Mouse (Mus musculus): ENCODE measurements around the gene Slc20a1. TPM values are rescaled to one million over a fixed set of nuclear protein-coding genes. Genes with fewer than 3 reads are reported as not detected.

Gene Slc20a1
- polyA plus RNA-seq (2015; fragmentation: Nextera tagmentation; extraction: Ambion mirVana) = 20.1 and 24.4 TPM in 2 replicates

- peak within 1 kb of the TSS; percentile 83 for H3K27ac ChIP-seq (ENCODE audit: low read length)
- H3K4me2 ChIP-seq (ENCODE audit: low read depth, low read length) = peak within 1 kb of the TSS; percentile 81
- no peaks in the 10 kb centered on the region for H3K9me3 ChIP-seq (ENCODE audit: control insufficient read depth, low read length)
- peak within 1 kb of the TSS; percentile 94 for H3K9ac ChIP-seq (ENCODE audit: low read length)
- peaks cover 17% of the 10 kb centered on the region for H3K4me1 ChIP-seq (replicated peaks; ENCODE audit: control insufficient read depth, insufficient read depth, low read length)
- no peaks in the 10 kb centered on the region for H3K27me3 ChIP-seq (ENCODE audit: control insufficient read depth, insufficient read depth, low read depth, low read length)
- ATAC-seq (ENCODE audit: low read depth) = peak; percentile 99
- H3K4me3 ChIP-seq (ENCODE audit: low read length) = peak within 1 kb of the TSS; percentile 88
- peaks cover 6% of the 10 kb centered on the region; the same call in 1 of the 2 replicates for H3K36me3 ChIP-seq (ENCODE audit: control insufficient read depth, insufficient read depth, low read length)
- WGBS = under 1% methylated on average over 83 of the region's 96 CpGs
Measured at GRCm38 (mm10) chr2:129198436-129199327, at the start of gene Slc20a1. Gene Slc20a1 (plus strand): TSS chr2:129198764.

GRCm38 (mm10) chr2:129148836-129149235 lies 49.7 kb upstream of the Slc20a1 start:
- WGBS = 65% methylated on average over 2 of the region's 2 CpGs

GRCm38 (mm10) chr2:129150386-129150785 lies 48.2 kb upstream of the Slc20a1 start:
- Histone ChIP-seq H3K4me3 (ENCODE audit: low read length) (no peak overlapping the region), H3K4me1 (replicated peaks; ENCODE audit: control insufficient read depth, insufficient read depth, low read length) (no peaks in the 10 kb centered on the region), H3K27ac (ENCODE audit: low read length) (no peak overlapping the region), H3K4me2 (ENCODE audit: low read depth, low read length) (no peak overlapping the region), H3K36me3 (ENCODE audit: control insufficient read depth, insufficient read depth, low read length) (no peaks in the 10 kb centered on the region), H3K9ac (ENCODE audit: low read length) (no peak overlapping the region), H3K9me3 (ENCODE audit: control insufficient read depth, low read length) (no peaks in the 10 kb centered on the region), H3K27me3 (ENCODE audit: control insufficient read depth, insufficient read depth, low read depth, low read length) (no peaks in the 10 kb centered on the region)
- 76% methylated on average over 5 of the region's 5 CpGs for WGBS
- no peak for ATAC-seq (ENCODE audit: low read depth)

More at GRCm38 (mm10) chr2:129148836-129149235, 49.7 kb upstream of the Slc20a1 start:
- Histone ChIP-seq H3K9ac (ENCODE audit: low read length) (no peak overlapping the region), H3K27ac (ENCODE audit: low read length) (no peak overlapping the region), H3K4me2 (ENCODE audit: low read depth, low read length) (no peak overlapping the region), H3K4me1 (replicated peaks; ENCODE audit: control insufficient read depth, insufficient read depth, low read length) (no peaks in the 10 kb centered on the region), H3K9me3 (ENCODE audit: control insufficient read depth, low read length) (no peaks in the 10 kb centered on the region), H3K4me3 (ENCODE audit: low read length) (no peak overlapping the region), H3K36me3 (ENCODE audit: control insufficient read depth, insufficient read depth, low read length) (no peaks in the 10 kb centered on the region), H3K27me3 (ENCODE audit: control insufficient read depth, insufficient read depth, low read depth, low read length) (no peaks in the 10 kb centered on the region)
- no peak for ATAC-seq (ENCODE audit: low read depth)

DNA sequence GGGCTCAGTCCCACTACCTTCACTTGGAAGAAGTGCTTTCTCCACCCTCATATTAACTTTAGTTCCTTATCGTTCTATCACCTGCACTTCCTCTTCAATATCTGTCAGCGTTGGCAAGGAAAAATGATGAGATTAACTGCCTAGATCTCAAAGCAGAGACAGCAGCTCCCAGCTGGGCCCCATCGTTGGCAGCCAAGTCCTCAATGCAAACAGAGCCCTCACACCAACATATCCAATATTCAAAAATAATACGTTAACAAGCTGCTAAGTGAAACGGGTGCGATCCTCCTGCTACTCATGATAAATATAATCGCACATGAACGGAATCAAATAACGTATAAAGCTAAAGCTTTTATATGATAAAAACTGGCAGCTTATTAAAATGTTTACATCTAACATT lies 47.5 kb upstream of the Slc20a1 start:
- ATAC-seq (ENCODE audit: low read depth) = no peak
- Histone ChIP-seq H3K4me1 (replicated peaks; ENCODE audit: control insufficient read depth, insufficient read depth, low read length) (no peaks in the 10 kb centered on the region), H3K4me3 (ENCODE audit: low read length) (no peak overlapping the region), H3K4me2 (ENCODE audit: low read depth, low read length) (no peak overlapping the region), H3K27me3 (ENCODE audit: control insufficient read depth, insufficient read depth, low read depth, low read length) (no peaks in the 10 kb centered on the region), H3K9ac (ENCODE audit: low read length) (no peak overlapping the region), H3K36me3 (ENCODE audit: control insufficient read depth, insufficient read depth, low read length) (no peaks in the 10 kb centered on the region), H3K9me3 (ENCODE audit: control insufficient read depth, low read length) (no peaks in the 10 kb centered on the region), H3K27ac (ENCODE audit: low read length) (no peak overlapping the region)
- WGBS = 51% methylated on average over 9 of the region's 9 CpGs

DNA sequence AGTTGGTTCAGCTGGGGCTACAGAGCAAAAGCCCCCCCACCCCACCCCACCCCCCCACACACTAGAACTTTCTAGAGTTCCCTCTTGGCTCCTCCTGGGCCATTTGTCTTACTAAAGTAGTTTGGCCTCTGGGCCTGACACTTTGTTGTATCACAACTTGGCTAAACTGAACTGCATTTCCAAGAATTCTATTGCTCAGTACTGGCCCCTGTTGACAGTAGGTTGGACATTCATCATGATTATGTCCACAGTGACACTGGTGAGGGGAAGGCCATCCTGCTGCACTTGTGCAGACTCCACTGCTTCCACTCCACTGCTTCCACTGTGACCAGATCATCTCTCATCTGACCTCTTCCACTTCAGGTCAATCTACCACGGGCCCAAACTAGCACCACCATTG lies 45.8 kb upstream of the Slc20a1 start:
- Histone ChIP-seq H3K36me3 (ENCODE audit: control insufficient read depth, insufficient read depth, low read length) (no peaks in the 10 kb centered on the region), H3K27ac (ENCODE audit: low read length) (no peak overlapping the region), H3K4me3 (ENCODE audit: low read length) (no peak overlapping the region), H3K4me2 (ENCODE audit: low read depth, low read length) (no peak overlapping the region), H3K9ac (ENCODE audit: low read length) (no peak overlapping the region), H3K9me3 (ENCODE audit: control insufficient read depth, low read length) (no peaks in the 10 kb centered on the region), H3K27me3 (ENCODE audit: control insufficient read depth, insufficient read depth, low read depth, low read length) (no peaks in the 10 kb centered on the region), H3K4me1 (replicated peaks; ENCODE audit: control insufficient read depth, insufficient read depth, low read length) (no peaks in the 10 kb centered on the region)
- WGBS = 70% methylated on average over 1 of the region's 1 CpGs
- ATAC-seq (ENCODE audit: low read depth) = no peak

GRCm38 (mm10) chr2:129164815-129165214 lies 33.7 kb upstream of the Slc20a1 start:
- no peak for ATAC-seq (ENCODE audit: low read depth)
- Histone ChIP-seq H3K4me3 (ENCODE audit: low read length) (no peak overlapping the region), H3K9me3 (ENCODE audit: control insufficient read depth, low read length) (no peaks in the 10 kb centered on the region), H3K36me3 (ENCODE audit: control insufficient read depth, insufficient read depth, low read length) (no peaks in the 10 kb centered on the region), H3K27me3 (ENCODE audit: control insufficient read depth, insufficient read depth, low read depth, low read length) (no peaks in the 10 kb centered on the region), H3K9ac (ENCODE audit: low read length) (no peak overlapping the region), H3K27ac (ENCODE audit: low read length) (no peak overlapping the region), H3K4me2 (ENCODE audit: low read depth, low read length) (no peak overlapping the region), H3K4me1 (replicated peaks; ENCODE audit: control insufficient read depth, insufficient read depth, low read length) (no peaks in the 10 kb centered on the region)
- WGBS = 59% methylated on average over 5 of the region's 5 CpGs

DNA sequence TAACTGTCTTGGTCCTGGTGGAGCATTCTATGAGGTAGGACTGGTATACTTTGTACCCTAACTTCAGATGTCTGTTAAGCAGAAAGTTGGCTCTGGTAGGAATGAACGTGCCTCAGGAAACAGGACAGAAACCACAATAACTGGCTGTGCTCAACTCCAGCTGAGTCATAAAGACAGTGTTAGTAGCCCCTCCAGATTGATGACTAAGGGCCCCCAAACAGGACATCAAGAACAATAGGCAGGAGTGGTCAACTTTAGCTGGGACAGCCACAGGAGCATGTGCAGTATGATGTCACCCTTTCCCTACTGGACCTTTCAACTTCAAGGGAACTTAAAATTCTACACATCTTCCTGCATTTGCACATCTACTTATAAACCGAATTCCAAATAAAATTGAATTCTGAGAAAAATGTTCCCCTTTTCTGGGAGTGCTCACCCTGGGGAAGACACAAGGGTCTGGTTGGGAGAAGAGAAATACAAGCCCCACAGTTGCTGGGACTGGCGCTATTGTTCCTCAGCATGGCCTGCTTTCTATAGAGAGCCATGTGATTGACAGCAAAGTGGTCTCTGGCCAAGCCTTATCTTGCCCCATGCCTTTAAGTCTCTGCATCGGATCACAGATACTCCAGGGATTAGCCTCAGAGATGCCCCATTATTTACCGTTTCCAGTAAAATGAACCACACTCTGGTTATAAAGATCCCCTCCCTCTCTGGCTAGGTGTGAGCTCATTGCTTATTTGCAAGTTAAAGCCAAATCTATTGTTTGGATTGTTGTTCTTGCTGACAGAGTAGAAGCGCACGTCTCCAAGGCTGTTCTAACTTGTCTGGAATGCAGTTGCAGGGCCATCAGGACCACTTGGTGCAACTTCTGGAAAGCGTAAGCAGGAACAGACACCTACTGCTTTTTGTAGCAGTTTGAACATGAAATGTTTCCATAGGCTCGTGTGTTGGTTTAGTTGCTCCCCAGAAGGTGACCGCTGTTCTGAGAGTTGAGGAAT lies 31.8 kb upstream of the Slc20a1 start:
- ATAC-seq (ENCODE audit: low read depth) = peak; percentile 88
- no peak overlapping the region for H3K4me2 ChIP-seq (ENCODE audit: low read depth, low read length)
- no peaks in the 10 kb centered on the region for H3K9me3 ChIP-seq (ENCODE audit: control insufficient read depth, low read length)
- H3K4me1 ChIP-seq (replicated peaks; ENCODE audit: control insufficient read depth, insufficient read depth, low read length) = no peaks in the 10 kb centered on the region
- no peaks in the 10 kb centered on the region for H3K36me3 ChIP-seq (ENCODE audit: control insufficient read depth, insufficient read depth, low read length)
- WGBS = 56% methylated on average over 10 of the region's 10 CpGs
- H3K27me3 ChIP-seq (ENCODE audit: control insufficient read depth, insufficient read depth, low read depth, low read length) = no peaks in the 10 kb centered on the region
- H3K9ac ChIP-seq (ENCODE audit: low read length) = no peak overlapping the region
- peak overlapping the region; percentile 58 for H3K27ac ChIP-seq (ENCODE audit: low read length)
- H3K4me3 ChIP-seq (ENCODE audit: low read length) = no peak overlapping the region

DNA sequence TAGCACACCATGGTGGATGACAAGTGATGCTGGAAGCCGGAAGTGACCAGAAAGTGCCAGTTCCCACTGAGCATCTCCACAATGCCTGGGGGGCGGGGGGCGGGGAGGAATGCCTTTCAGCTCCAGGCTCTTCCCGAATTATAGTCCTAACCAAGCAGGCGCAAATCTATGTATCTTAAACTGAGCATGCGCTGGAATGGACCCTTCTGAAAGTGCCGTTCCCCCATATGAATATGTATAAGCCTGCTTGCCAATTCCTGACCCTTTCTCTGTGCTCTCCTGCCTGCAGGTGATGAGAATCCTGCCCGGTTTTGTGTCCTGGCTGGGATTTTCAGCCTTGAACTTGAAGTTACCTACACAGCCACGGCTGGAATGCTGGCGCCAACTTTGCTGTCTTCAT lies 25.2 kb upstream of the Slc20a1 start:
- H3K4me3 ChIP-seq (ENCODE audit: low read length) = no peak overlapping the region
- H3K27ac ChIP-seq (ENCODE audit: low read length) = no peak overlapping the region
- no peak overlapping the region for H3K9ac ChIP-seq (ENCODE audit: low read length)
- H3K4me1 ChIP-seq (replicated peaks; ENCODE audit: control insufficient read depth, insufficient read depth, low read length) = 0 out of 2 replicates have a peak, but pooled peaks cover 3% of the 10 kb centered on the region
- H3K4me2 ChIP-seq (ENCODE audit: low read depth, low read length) = no peak overlapping the region
- no peak for ATAC-seq (ENCODE audit: low read depth)
- no peaks in the 10 kb centered on the region for H3K27me3 ChIP-seq (ENCODE audit: control insufficient read depth, insufficient read depth, low read depth, low read length)
- no peaks in the 10 kb centered on the region for H3K9me3 ChIP-seq (ENCODE audit: control insufficient read depth, low read length)
- 45% methylated on average over 10 of the region's 10 CpGs for WGBS
- H3K36me3 ChIP-seq (ENCODE audit: control insufficient read depth, insufficient read depth, low read length) = no peaks in the 10 kb centered on the region

- Histone ChIP-seq H3K27me3 (ENCODE audit: control insufficient read depth, insufficient read depth, low read depth, low read length) (no peaks in the 10 kb centered on the region), H3K4me3 (ENCODE audit: low read length) (no peak overlapping the region), H3K27ac (ENCODE audit: low read length) (no peak overlapping the region), H3K4me1 (replicated peaks; ENCODE audit: control insufficient read depth, insufficient read depth, low read length) (0 out of 2 replicates have a peak, but pooled peaks cover 3% of the 10 kb centered on the region), H3K4me2 (ENCODE audit: low read depth, low read length) (0 out of 2 replicates have a peak overlapping the region, but pooled peaks have one; percentile 14), H3K9me3 (ENCODE audit: control insufficient read depth, low read length) (no peaks in the 10 kb centered on the region), H3K9ac (ENCODE audit: low read length) (no peak overlapping the region), H3K36me3 (ENCODE audit: control insufficient read depth, insufficient read depth, low read length) (no peaks in the 10 kb centered on the region)
- ATAC-seq (ENCODE audit: low read depth) = peak; percentile 69; the same call in 1 of the 2 replicates
- 27% methylated on average over 7 of the region's 7 CpGs for WGBS
Measured at GRCm38 (mm10) chr2:129174474-129174873, 24.1 kb upstream of the Slc20a1 start.
